Mouse (Mus musculus) left cerebral cortex, postnatal 25 days (tissue): ENCODE measurements around the gene Krt32. TPM values are rescaled to one million over a fixed set of nuclear protein-coding genes. Genes with fewer than 3 reads are reported as not detected.

ENCODE experiments used
- DNase-seq, 2 experiments: peaks; one replicate each; pipeline ENCODE4 v3.0.0; 2022; ENCODE audit warnings: low spot score in 2 of 2, mixed read lengths in 1 of 2
- intact Hi-C: fragments of 180-260 bp; cut with DNase I; formaldehyde crosslinking; loops from one replicate; pipeline ENCODE4 v1.15.1; 2025
- total RNA-seq, 2 experiments: library from RNA; stranded (reverse); gene quantifications; 2 replicates each; pipeline ENCODE4 v1.2.3; 2021

Gene Krt32
- total RNA-seq, result not detected

GRCm38 (mm10) chr11:100087861-100088260 lies at the start of gene Krt32:
TSS of gene Krt32 (minus strand) at chr11:100088226.
- DNase-seq, result no peak
- intact Hi-C loops, result no loop called here

- intact Hi-C loops, result no loop called here
- DNase-seq, result no peak
Observed at GRCm38 (mm10) chr11:100137693-100138092, 49.7 kb upstream of the Krt32 start.

GRCm38 (mm10) chr11:100136559-100136958 lies 48.5 kb upstream of the Krt32 start:
- DNase-seq, result no peak
- intact Hi-C loops, result no loop called here

GRCm38 (mm10) chr11:100135731-100136130 lies 47.7 kb upstream of the Krt32 start, which contains the start of gene Krt15:
TSS of gene Krt15 (minus strand) at chr11:100135928.
- intact Hi-C loops, result no loop called here
- no peak for DNase-seq

GRCm38 (mm10) chr11:100124901-100125300 lies 36.9 kb upstream of the Krt32 start:
- no peak for DNase-seq
- intact Hi-C loops, result no loop called here

- DNase-seq, result no peak
- intact Hi-C loops, result no loop called here
Observed at GRCm38 (mm10) chr11:100121466-100121865, 33.4 kb upstream of the Krt32 start, which contains the start of gene Krt13. TSS of gene Krt13 (minus strand) at chr11:100121566.

GRCm38 (mm10) chr11:100120331-100120730 lies 32.3 kb upstream of the Krt32 start:
- intact Hi-C loops, result no loop called here
- DNase-seq, result no peak

- no peak for DNase-seq
- intact Hi-C loops, result no loop called here
Observed at GRCm38 (mm10) chr11:100113742-100114029, 25.7 kb upstream of the Krt32 start.

GRCm38 (mm10) chr11:100112935-100113741 lies 25.1 kb upstream of the Krt32 start:
- intact Hi-C loops, result no loop called here

GRCm38 (mm10) chr11:100105576-100106122 lies 17.6 kb upstream of the Krt32 start, which contains the start of gene Krt36:
TSS of gene Krt36 (minus strand) at chr11:100105626.
- intact Hi-C loops, result no loop called here
- no peak for DNase-seq

More at GRCm38 (mm10) chr11:100112935-100113741, 25.1 kb upstream of the Krt32 start:
- DNase-seq, result no peak

- intact Hi-C loops, result no loop called here
Observed at GRCm38 (mm10) chr11:100102693-100103429, 14.8 kb upstream of the Krt32 start.

GRCm38 (mm10) chr11:100100391-100100790 lies 12.4 kb upstream of the Krt32 start:
- intact Hi-C loops, result no loop called here
- DNase-seq, result no peak

More at GRCm38 (mm10) chr11:100102693-100103429, 14.8 kb upstream of the Krt32 start:
- no peak for DNase-seq

GRCm38 (mm10) chr11:100097819-100098218 lies 9.8 kb upstream of the Krt32 start:
- DNase-seq, result no peak
- intact Hi-C loops, result no loop called here

GRCm38 (mm10) chr11:100096141-100096540 lies 8.1 kb upstream of the Krt32 start, which contains the start of gene Krt35:
TSS of gene Krt35 (minus strand) at chr11:100096241.
- intact Hi-C loops, result no loop called here

GRCm38 (mm10) chr11:100088378-100089025 lies 476 bp upstream of the Krt32 start:
- DNase-seq, result peak in 1 of 2 experiments; percentile 65
- intact Hi-C loops, result no loop called here

More at GRCm38 (mm10) chr11:100096141-100096540, 8.1 kb upstream of the Krt32 start, which contains the start of gene Krt35:
- DNase-seq, result no peak

- intact Hi-C loops, result no loop called here
Observed at GRCm38 (mm10) chr11:100073873-100074272, 14.2 kb downstream of the Krt32 start.

GRCm38 (mm10) chr11:100067293-100068036 lies 20.6 kb downstream of the Krt32 start:
- intact Hi-C loops, result no loop called here
- no peak for DNase-seq

More at GRCm38 (mm10) chr11:100073873-100074272, 14.2 kb downstream of the Krt32 start:
- DNase-seq, result no peak

- intact Hi-C loops, result no loop called here
- no peak for DNase-seq
Observed at GRCm38 (mm10) chr11:100066236-100067010, 21.6 kb downstream of the Krt32 start.
